Mouse (Mus musculus): ENCODE results near the gene Chp1. TPM values are rescaled to one million over a fixed set of nuclear protein-coding genes. Genes with fewer than 3 reads are reported as not detected.

Gene Chp1
- polyA plus RNA-seq (2014; fragmentation: Illumina TruSeq; extraction: RNeasy Lipid Tissue Mini Kit (QIAGEN cat#74804); ENCODE audit: low read depth, low replicate concordance) = 85.9 TPM

GRCm38 (mm10) chr2:119547522-119548370 is at the start of gene Chp1, which contains the start of gene Exd1:
Chp1 (plus strand) TSS chr2:119547697.
Exd1 (minus strand) TSS chr2:119547627.

DNA sequence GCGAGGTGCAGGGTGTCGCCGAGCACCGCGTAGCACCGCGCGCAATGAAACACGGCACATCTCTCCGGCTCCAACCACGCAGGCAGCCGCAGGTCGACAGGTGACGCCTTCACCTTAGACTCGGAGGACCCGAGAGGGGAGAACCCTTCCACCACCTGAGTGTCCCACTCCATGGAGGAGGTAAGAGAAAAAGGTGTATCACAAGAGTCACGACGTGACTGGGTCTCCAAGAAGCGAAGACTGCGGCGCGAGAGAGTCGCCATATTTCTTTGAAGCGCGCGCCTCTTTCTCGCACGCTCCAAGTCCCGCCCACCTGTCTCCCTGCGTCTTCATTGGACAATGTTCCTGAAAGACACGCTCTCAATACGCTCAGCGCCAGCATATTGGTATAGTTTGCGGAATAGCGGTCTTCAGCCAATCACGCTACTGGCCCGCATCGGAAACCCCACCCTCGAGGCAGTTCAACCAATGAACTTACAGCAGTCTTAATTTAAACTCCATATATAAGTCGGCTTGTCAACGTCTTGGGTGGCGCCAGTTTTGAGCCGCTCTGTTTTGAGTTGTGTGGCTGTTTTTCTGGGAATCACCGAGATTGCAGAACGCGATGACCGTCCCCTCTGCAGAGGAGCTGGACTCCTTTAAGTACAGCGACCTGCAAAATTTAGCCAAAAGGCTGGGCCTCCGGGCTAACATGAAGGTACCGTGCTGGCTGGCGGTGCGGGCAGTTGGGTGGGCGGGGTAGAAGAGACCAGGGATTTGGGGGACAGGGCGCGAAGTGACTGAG is 70.9 kb downstream of the Chp1 start, which contains the start of the genes Nusap1 and Oip5:
TSS of gene Nusap1 (plus strand) at position 100 of the 784 bp plus-strand sequence.
TSS of gene Oip5 (minus strand) at position 271 of the 784 bp plus-strand sequence.

Other genes starting within 250 kb of the Chp1 start
- 11.8 TPM for gene Dll4, start 221.9 kb upstream of the Chp1 start, polyA plus RNA-seq (2014; fragmentation: Illumina TruSeq; extraction: RNeasy Lipid Tissue Mini Kit (QIAGEN cat#74804); ENCODE audit: low read depth, low replicate concordance)
- 7.1 TPM for gene Chac1, start 196.5 kb upstream of the Chp1 start, polyA plus RNA-seq (2014; fragmentation: Illumina TruSeq; extraction: RNeasy Lipid Tissue Mini Kit (QIAGEN cat#74804); ENCODE audit: low read depth, low replicate concordance)
- 9.8 TPM for gene Ino80, start 70.0 kb upstream of the Chp1 start, polyA plus RNA-seq (2014; fragmentation: Illumina TruSeq; extraction: RNeasy Lipid Tissue Mini Kit (QIAGEN cat#74804); ENCODE audit: low read depth, low replicate concordance)
- 0.34 TPM for gene Exd1, start 70 bp upstream of the Chp1 start, polyA plus RNA-seq (2014; fragmentation: Illumina TruSeq; extraction: RNeasy Lipid Tissue Mini Kit (QIAGEN cat#74804); ENCODE audit: low read depth, low replicate concordance)
- 0.50 TPM for gene Nusap1, start 70.6 kb downstream of the Chp1 start, polyA plus RNA-seq (2014; fragmentation: Illumina TruSeq; extraction: RNeasy Lipid Tissue Mini Kit (QIAGEN cat#74804); ENCODE audit: low read depth, low replicate concordance)
- gene Oip5, start 70.8 kb downstream of the Chp1 start, polyA plus RNA-seq (2014; fragmentation: Illumina TruSeq; extraction: RNeasy Lipid Tissue Mini Kit (QIAGEN cat#74804); ENCODE audit: low read depth, low replicate concordance) = 0.45 TPM
- gene Ndufaf1, start 115.1 kb downstream of the Chp1 start, polyA plus RNA-seq (2014; fragmentation: Illumina TruSeq; extraction: RNeasy Lipid Tissue Mini Kit (QIAGEN cat#74804); ENCODE audit: low read depth, low replicate concordance) = 79.5 TPM
- gene Rtf1, start 127.4 kb downstream of the Chp1 start, polyA plus RNA-seq (2014; fragmentation: Illumina TruSeq; extraction: RNeasy Lipid Tissue Mini Kit (QIAGEN cat#74804); ENCODE audit: low read depth, low replicate concordance) = 19.4 TPM
- gene Itpka, start 194.6 kb downstream of the Chp1 start, polyA plus RNA-seq (2014; fragmentation: Illumina TruSeq; extraction: RNeasy Lipid Tissue Mini Kit (QIAGEN cat#74804); ENCODE audit: low read depth, low replicate concordance) = 0.31 TPM
- gene Ltk, start 212.7 kb downstream of the Chp1 start, polyA plus RNA-seq (2014; fragmentation: Illumina TruSeq; extraction: RNeasy Lipid Tissue Mini Kit (QIAGEN cat#74804); ENCODE audit: low read depth, low replicate concordance) = not detected
- gene Rpap1, start 239.8 kb downstream of the Chp1 start, polyA plus RNA-seq (2014; fragmentation: Illumina TruSeq; extraction: RNeasy Lipid Tissue Mini Kit (QIAGEN cat#74804); ENCODE audit: low read depth, low replicate concordance) = 10.8 TPM

Data from heart, adult 10 weeks (tissue).